Mouse (Mus musculus): Measurements from ENCODE around the gene Lypd9.

- TF ChIP-seq CTCF (IDR thresholded peaks at IDR 0.05; ENCODE audit: control insufficient read depth, insufficient read depth, insufficient read length) (no peak), MAX (IDR thresholded peaks at IDR 0.05) (no peak)
Observed at GRCm38 (mm10) chr11:58453592-58453991, 869 bp upstream of the Lypd9 start.

Data from C2C12 (cell line).